Mouse (Mus musculus) megakaryocyte, embryonic 14.5 days (primary cell): ENCODE measurements around the gene Smad6.

Experiments used
- FLI1 ChIP-seq: IDR thresholded peaks from 2 replicates; pipeline ENCODE4 v1.6.1; 2012; ENCODE audit warnings: low read length, inconsistent platforms, mixed read lengths
- GATA1 ChIP-seq: IDR thresholded peaks from 3 replicates; pipeline ENCODE4 v1.6.1; 2012; ENCODE audit warnings: mixed read lengths, low read length, inconsistent platforms, borderline replicate concordance

DNA sequence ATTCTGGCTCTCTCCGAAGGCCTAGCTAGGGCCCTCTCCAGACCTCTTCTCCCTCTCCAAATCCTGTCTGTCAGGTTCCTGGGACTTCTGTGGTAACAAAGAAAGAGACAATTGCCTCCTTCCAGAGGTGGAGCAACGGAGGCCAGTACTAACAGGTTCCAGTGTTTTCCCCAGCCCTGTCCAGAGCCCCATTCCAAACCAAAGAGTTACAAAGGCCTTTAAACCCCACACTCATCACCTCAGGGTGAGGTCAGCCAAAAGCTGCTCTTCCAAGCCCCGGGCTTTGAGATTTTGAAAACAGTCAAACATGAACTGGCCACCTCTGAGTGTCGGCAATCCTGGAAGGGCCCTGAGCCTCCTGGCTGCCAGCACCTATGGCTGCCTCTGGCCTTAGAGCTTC is 29.1 kb downstream of the Smad6 start:
- TF ChIP-seq GATA1 (no peak), FLI1 (no peak)
